Mouse (Mus musculus) embryo, embryonic 11.5 days (tissue): ENCODE results near the gene Erg.

Experiments used
- DNase-seq: peaks from one replicate; pipeline ENCODE4 v3.0.0-alpha.2; 2012; ENCODE audit warnings: low read depth, low spot score

Erg gene

DNA sequence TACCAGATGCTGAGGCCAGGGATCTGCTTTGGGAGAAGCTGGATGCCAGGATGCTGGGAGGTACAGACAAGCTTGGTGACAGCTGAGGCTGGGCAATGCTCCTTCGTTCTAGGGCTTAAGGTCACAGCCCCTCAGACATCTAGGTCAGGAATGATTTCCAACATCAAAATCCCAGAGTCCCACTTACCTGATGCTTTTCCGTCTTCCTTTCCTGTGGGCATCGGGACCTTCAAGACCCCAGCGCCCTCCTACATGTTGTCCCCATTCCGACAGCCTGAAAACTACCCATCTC, at the start of gene Erg:
Gene Erg, minus strand, starts transcription at position 283 of the 292 bp plus-strand sequence.
- no peak for DNase-seq

GRCm38 (mm10) chr16:95631816-95632215, 45.4 kb upstream of the Erg start:
- no peak for DNase-seq

GRCm38 (mm10) chr16:95623876-95624770, 37.7 kb upstream of the Erg start:
- DNase-seq: no peak

DNA sequence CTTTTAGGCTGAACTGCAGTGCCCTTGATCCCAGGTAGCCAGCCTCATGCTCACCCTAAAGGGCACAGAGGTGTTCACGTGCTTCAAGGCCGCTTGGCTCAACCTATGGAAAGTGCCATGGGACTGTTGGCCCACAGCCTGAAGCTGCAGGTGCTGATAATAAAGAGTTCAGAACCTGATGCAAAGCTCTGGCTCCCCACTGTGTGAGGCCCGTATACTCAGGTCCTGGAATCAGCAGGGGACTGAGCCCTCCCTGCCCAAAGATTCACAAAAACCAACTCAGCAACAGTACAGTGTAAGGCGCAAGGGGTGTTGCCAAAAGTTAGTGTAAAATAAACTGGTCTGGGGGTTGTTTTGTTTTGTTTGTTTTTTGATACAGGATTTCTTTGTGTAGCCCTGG, 36.7 kb upstream of the Erg start:
- no peak for DNase-seq

DNA sequence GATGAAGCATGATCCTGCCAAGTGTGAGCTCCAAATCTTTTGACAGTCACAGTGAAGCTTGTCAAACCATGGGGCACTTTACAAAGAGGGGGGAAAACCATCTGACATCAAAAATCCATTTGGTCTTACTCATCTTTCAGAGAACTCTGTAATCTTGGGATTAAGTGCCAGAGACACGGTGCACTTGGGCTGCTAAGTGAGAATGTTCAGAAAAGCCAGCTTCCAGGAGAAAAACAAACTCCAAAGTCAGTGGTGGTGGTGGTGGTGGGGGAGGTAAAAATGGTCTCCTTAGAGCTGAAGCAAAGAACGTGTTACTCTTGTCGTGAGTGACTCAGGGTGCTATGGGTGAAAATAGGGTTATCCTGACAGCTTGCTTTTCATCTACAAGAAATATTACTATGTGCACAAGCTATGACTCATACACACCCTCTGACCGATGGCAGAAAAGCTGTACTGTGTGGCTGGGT, 33.5 kb upstream of the Erg start:
- no peak for DNase-seq

DNA sequence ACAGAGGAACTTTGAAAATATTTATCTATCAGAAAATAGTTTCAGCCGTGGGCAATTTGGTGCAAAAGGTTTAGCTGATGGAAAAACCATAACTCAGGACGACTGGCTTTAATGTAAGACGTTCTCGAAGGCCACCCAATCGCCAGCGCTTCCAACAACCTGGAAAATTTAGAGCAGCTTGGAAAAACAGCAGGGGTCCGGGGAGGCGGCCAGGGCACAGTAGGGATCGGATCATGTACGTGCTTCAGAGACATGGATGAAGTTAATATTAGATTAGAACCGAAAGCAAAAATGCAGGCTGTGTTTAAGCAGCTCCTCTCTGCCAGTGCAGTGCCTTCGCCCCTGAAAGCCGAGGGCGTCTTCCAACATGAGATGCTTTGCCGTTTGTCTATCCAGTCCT, 31.8 kb upstream of the Erg start:
- DNase-seq: no peak

DNA sequence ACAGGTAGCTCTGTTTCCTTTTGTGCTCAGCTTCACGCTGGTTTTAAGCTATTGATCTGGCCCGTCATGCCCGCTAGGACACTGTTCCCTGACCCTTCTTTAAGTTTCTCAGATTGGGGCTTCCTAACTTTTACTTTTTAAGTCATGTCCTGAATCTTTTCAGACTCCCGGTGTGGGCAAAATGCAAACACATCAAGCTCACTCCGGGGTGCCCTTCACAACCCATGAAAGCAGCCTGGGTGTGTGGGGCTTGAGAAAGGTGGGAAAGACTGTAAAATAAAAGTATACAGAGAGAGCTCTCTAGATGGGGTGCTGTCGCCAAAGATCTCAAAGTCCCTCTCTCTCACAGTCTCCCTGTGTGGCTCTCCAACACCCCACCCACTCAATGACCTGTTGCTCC, 31.3 kb upstream of the Erg start:
- DNase-seq: no peak

DNA sequence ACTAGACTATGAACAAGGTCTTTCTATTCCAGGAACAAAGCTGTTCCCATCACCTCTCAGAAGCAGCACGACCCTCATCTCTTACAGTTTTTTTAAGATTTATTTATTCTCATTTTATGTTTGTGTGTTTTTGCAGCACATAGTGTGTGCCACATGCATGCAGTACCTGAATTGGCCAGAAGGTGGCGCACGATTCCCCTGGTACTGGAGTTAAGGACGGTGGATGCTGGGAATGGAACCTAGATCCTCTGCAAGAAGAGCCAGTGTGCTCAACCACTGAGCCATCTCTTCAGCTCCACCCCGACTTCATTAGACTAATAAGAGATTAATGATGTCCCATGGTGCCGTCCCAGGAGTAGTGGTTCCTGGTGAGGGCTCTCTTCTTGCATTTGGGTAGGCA, 29.2 kb upstream of the Erg start:
- no peak for DNase-seq

DNA sequence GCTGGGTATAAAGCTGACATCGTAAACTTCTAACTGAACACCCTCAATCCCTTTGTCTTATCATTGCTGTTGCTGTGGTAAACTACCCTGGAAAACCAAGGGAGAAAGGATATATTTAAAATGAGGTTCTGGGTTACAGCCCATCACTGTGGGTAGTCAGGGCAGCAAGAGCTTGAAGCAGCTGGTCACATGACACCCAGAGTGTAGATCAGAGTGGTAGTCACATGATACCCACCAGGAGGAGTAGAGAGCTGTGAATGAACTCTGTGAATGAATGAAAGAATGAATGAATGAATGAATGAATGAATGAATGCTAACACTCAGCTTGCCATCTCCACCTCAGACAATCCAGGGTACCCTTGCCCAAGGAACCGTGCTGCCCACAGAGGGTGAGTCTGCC, 28.1 kb upstream of the Erg start:
- no peak for DNase-seq

DNA sequence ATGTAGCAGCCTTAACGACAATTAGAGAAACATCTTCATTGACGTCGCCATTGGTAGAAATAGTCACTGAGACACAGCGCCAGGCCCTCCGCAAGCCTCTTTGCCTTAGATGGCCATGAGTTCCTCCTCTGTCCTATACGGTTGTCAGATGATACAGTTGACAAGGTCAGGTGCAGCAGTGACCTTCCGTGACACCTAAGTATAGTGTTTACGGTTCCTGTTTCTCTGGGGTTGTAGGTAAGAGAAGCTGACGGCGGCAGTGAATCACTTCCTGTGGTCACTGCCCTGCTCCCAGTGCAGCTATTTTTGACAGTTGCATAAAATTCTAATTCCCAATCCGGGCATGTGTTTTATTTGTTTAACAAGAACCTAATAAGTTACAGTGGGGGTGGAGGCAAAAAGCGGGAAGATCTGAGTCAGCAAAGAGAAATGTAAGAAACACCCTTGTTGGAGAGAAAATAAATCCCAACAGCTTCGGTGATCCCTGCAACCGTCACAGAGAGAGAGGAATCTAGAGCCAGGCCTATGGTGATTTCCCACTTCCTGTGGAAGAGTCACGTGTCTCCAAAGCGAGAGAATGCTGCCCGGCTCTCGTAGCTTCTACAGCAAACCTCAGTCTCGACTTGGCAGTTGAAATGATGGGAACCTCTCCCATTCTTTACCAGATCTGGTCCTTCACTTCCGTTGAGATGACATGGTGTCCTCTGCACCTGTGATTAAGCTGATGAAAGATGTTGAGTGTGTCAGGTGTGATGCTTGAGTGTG, 25.8 kb upstream of the Erg start:
- DNase-seq: no peak

GRCm38 (mm10) chr16:95608624-95609023, 22.2 kb upstream of the Erg start:
- DNase-seq: no peak

DNA sequence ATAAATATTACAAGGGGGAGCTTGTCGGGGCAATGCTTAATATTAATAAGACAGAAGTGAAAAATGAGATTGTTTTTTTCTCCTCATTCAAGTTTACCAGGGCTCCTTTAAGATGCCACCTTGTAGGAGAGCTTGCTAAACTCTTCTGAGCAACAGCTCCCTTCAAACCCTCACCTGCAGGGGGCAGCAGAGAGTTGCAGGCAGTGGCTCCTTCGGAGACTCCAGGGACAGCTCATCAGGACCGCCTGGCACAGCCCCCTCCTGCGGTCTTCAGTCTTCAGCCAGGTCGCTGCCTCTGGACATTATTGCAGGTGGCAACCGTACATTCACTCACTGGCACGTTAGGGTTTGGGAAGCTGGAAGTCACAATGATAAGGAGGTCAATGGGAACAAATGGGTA, 18.9 kb upstream of the Erg start:
- no peak for DNase-seq

DNA sequence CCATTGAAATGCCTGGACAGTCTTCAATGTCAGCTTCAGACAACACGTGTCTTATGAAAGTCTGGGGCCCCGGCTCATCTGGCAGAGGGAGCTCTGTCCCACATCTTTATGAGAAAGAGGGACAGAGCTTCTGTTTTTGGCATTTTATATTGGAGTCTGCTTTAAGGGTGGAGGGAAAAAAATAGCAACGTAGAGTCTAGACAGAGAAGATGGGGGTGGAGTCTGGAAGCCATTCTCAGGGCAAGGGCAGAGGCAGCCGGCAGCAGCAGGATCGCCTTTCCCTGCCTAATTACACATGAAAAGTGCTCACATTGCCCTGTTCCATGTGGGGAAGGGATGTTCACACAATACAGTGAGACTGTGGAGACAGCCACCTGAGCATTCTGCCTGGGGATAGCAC, 16.1 kb upstream of the Erg start:
- no peak for DNase-seq

DNA sequence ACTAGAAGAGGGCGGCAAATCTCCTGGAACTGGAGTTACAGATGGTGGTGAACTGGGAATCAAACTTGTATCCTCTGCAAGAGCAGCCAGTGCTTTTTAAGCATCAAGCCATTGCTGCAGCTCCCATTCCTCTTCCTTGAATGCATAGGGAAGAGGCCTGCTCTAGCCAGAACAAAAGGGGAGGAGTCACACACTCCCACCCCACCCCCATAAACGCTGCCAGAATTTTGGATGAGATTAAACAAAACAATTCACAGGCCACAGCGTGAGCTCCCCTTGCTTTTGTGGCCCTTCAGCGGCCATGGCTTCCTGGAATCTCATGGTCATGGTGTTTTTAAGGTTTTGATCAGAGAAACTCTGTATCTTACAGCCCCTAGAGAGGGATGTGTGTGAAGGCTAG, 15.4 kb upstream of the Erg start:
- DNase-seq: no peak

GRCm38 (mm10) chr16:95601219-95601580, 14.8 kb upstream of the Erg start:
- DNase-seq: no peak

GRCm38 (mm10) chr16:95600572-95601218, 14.3 kb upstream of the Erg start:
- no peak for DNase-seq

- no peak for DNase-seq
These were observed 12.5 kb upstream of the Erg start for GRCm38 (mm10) chr16:95598930-95599329.

- no peak for DNase-seq
These were observed 11.2 kb upstream of the Erg start for GRCm38 (mm10) chr16:95597578-95597951.

- DNase-seq: no peak
These were observed 10.6 kb upstream of the Erg start for GRCm38 (mm10) chr16:95596884-95597577.

- no peak for DNase-seq
These were observed 2.5 kb upstream of the Erg start for GRCm38 (mm10) chr16:95588849-95589248.

- no peak for DNase-seq
These were observed 333 bp upstream of the Erg start for GRCm38 (mm10) chr16:95586726-95587125.
